ENCODE assay signal across 19 mouse cellular contexts in the genomic region with DNA sequence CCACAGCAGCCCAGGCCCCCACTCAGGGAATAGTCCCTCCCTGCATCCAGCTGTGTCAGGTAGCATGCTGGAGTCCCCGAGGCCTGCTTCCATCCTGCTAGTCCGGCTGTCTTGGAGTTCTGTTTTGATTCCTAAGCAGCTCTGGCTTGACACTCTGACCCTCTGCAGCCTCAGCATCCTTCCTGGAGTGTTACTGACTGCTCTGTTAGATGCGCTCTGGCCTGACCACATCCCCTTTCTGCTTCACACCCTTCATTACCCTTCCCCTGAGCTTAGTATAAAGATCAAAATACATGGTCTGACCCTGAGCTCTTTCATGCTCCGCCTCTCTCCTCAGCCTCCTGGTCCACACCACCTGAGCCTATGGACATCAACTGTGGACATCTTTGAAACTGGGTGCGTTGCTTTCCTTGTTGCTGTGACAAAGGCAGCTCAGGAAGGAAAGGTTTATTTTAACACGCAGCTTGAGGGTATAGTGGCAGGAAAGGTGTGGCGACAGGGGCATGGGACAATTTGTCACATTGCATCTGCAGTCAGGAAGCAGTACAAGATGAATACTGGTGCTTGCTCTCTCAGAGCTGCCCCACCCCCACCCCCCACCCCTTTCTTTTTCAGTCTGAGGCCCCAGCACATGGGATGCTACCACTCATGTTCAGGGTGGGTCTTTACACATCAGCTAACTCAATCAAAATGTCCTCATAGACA. TPM values are rescaled to one million over a fixed set of nuclear protein-coding genes. Genes with fewer than 3 reads are reported as not detected.
DNase-seq lines count a peak whose midpoint lies in the region; ATAC-seq and TF ChIP-seq lines count a peak whose summit lies in the region.
"Had no signal": no experiment of that assay in that cellular context is flagged by ENCODE, and none has a peak within 500 bp of the region (broad histone marks: within the 10 kb centered on the region; RNA-seq: fewer than 3 reads in every experiment).

No protein-coding gene starts in this region.

- 53% methylated on average over 7 of the region's 7 CpGs for WGBS in stomach, postnatal 0 days

- no peak for TF ChIP-seq EP300 in stomach, postnatal 0 days (optimal IDR thresholded peaks at IDR 0.05)

- peaks cover 6% of the 10 kb centered on the region; the same call in 1 of the 2 replicates for H3K36me3 ChIP-seq in stomach, postnatal 0 days (ENCODE audit: control insufficient read depth, insufficient read depth, low read length)
- H3K36me3 ChIP-seq: forebrain, embryonic 15.5 days; midbrain, embryonic 12.5 days had no signal

- intact Hi-C loops in left cerebral cortex, postnatal 14 days (cut with DNase I), result no loop called here

- H3K9ac ChIP-seq in stomach, postnatal 0 days (ENCODE audit: low read length), result no peak overlapping the region
- H3K9ac ChIP-seq: forebrain, embryonic 15.5 days; lung, embryonic 14.5 days; midbrain, embryonic 12.5 days; stomach, embryonic 15.5 days had no signal

- peak; percentile 84 for ATAC-seq in megakaryocyte, adult 5-6 weeks (ENCODE audit: poor library complexity, severe bottlenecking)
- ATAC-seq in stomach, postnatal 0 days (ENCODE audit: low FRiP score, low TSS enrichment), result 0 out of 2 replicates have a peak, but pooled peaks have one; percentile 29
- ATAC-seq: forebrain, embryonic 15.5 days; hindbrain, postnatal 0 days had no signal

- no peaks in the 10 kb centered on the region for H3K9me3 ChIP-seq in stomach, postnatal 0 days (ENCODE audit: control insufficient read depth, low read length)
- H3K9me3 ChIP-seq: forebrain, embryonic 15.5 days; midbrain, embryonic 12.5 days; stomach, embryonic 15.5 days had no signal

- H3K4me2 ChIP-seq in stomach, postnatal 0 days (replicated peaks; ENCODE audit: low read depth), result no peak overlapping the region
- H3K4me2 ChIP-seq: forebrain, embryonic 15.5 days; lung, embryonic 14.5 days; midbrain, embryonic 12.5 days; stomach, embryonic 15.5 days had no signal

- no peaks in the 10 kb centered on the region for H3K4me1 ChIP-seq in stomach, postnatal 0 days (replicated peaks; ENCODE audit: control insufficient read depth, insufficient read depth)
- H3K4me1 ChIP-seq: forebrain, embryonic 15.5 days; midbrain, embryonic 12.5 days; stomach, embryonic 15.5 days had no signal

- H3K27ac ChIP-seq in stomach, postnatal 0 days (replicated peaks), result no peak overlapping the region
- H3K27ac ChIP-seq: forebrain, embryonic 15.5 days; gastrocnemius, adult 2 months; hindbrain, postnatal 0 days; midbrain, embryonic 12.5 days; stomach, embryonic 15.5 days had no signal

- no peak overlapping the region for H3K4me3 ChIP-seq in stomach, postnatal 0 days (ENCODE audit: low read depth, low read length)
- H3K4me3 ChIP-seq: forebrain, embryonic 15.5 days; gastrocnemius, adult 2 months; midbrain, embryonic 12.5 days; stomach, embryonic 15.5 days had no signal

- TF ChIP-seq CTCF in stomach, postnatal 0 days (IDR thresholded peaks at IDR 0.05; ENCODE audit: low read depth), result no peak

- DNase-seq in heart, adult 11 months, result peak; percentile 92
- no peak for DNase-seq in heart, adult 9 months (ENCODE audit: low spot score in 2 of 2)
- peak; percentile 29 for DNase-seq in testis, postnatal 10 days (ENCODE audit: low spot score)
- DNase-seq in testis, postnatal 14 days (ENCODE audit: low spot score), result no peak
- DNase-seq in stomach, postnatal 0 days (ENCODE audit: low spot score), result no peak
- DNase-seq in left cerebral cortex, postnatal 14 days (ENCODE audit: low spot score in 2 of 2), result no peak
- DNase-seq in right cerebral cortex, postnatal 36 days (ENCODE audit: low spot score in 2 of 2), result no peak
- DNase-seq: adrenal gland, adult 2 months; cerebellum, adult 8-10 months; gastrocnemius, adult 2 months; heart, postnatal 14 days; lung, embryonic 14.5 days; right cerebral cortex, postnatal 14 days; thymus, postnatal 4 days had no signal

- H3K27me3 ChIP-seq in stomach, postnatal 0 days (ENCODE audit: control insufficient read depth, insufficient read depth, low read length), result no peaks in the 10 kb centered on the region
- H3K27me3 ChIP-seq: forebrain, embryonic 15.5 days; midbrain, embryonic 12.5 days; stomach, embryonic 15.5 days had no signal

RNA-seq across cellular contexts. Expression of a gene that starts 46.5 kb away (rescaled TPM):
- total RNA-seq in megakaryocyte, adult 5-6 weeks (2015), result 10.8 and 11.1 TPM in 2 replicates
- total RNA-seq in megakaryocyte, adult 5-6 weeks (2017), result 12.2 and 18.5 TPM in 2 replicates
- polyA plus RNA-seq in stomach, postnatal 0 days (2015; fragmentation: Nextera tagmentation; extraction: Ambion mirVana), result 4.5 and 4.9 TPM in 2 replicates
- total RNA-seq in left cerebral cortex, postnatal 14 days (2021), result 1 to 10 TPM; 3.0 to 3.2 TPM

Comparison
In these comparisons a context has a peak if more than half of its experiments do, and no peak if none do; other contexts are left out.
1. DNase-seq: peak in heart, adult 11 months (single experiment) and testis, postnatal 10 days (single experiment); none in heart, adult 9 months (0 of 2), testis, postnatal 14 days (single experiment), stomach, postnatal 0 days (single experiment), left cerebral cortex, postnatal 14 days (0 of 2) and right cerebral cortex, postnatal 36 days (0 of 2).